Mouse (Mus musculus): ENCODE data around the gene Galnt15. TPM values are rescaled to one million over a fixed set of nuclear protein-coding genes. Genes with fewer than 3 reads are reported as not detected.

Galnt15 gene
- total and polyA plus RNA-seq, 3 experiments: not detected

GRCm38 (mm10) chr14:32096740-32097139, 68.0 kb downstream of the Galnt15 start:
- Histone ChIP-seq H3K9me3 (replicated peaks; ENCODE audit: low read length) (peaks cover 19% of the 10 kb centered on the region), H3K4me1 (ENCODE audit: control insufficient read depth in 1 of 2, insufficient read depth in 2 of 2) (peaks cover 0 to 24% of the 10 kb centered on the region in 2 experiments; a peak in 1 of 4 replicates), H3K27me3 (replicated peaks) (no peaks in the 10 kb centered on the region), H3K36me3 (replicated peaks in 1 of 2; ENCODE audit: control insufficient read depth in 1 of 2, insufficient read depth in 1 of 2, low read length in 1 of 2) (peaks cover 77 to 96% of the 10 kb centered on the region in 2 experiments), H3K79me2 (replicated peaks; ENCODE audit: control insufficient read depth, extremely low read depth, insufficient read depth, poor library complexity, severe bottlenecking) (no peaks in the 10 kb centered on the region), H3K4me3 (replicated peaks in 1 of 3; ENCODE audit: low read depth in 2 of 3, low read length in 2 of 3, poor library complexity in 1 of 3) (no peak overlapping the region), H3K9ac (ENCODE audit: insufficient read depth, low read depth) (no peak overlapping the region), H3K27ac (ENCODE audit: insufficient read depth, low read depth) (no peak overlapping the region), H3K4me2 (ENCODE audit: insufficient read depth, low read depth, poor library complexity, severe bottlenecking) (no peak overlapping the region)
- dilution Hi-C loops (cut with MboI; ENCODE audit: extremely low pct_ligation_motif_present, extremely low pct_unique_long_range_greater_than_20kb, low sequenced_read_pairs): no loop called here
- DNase-seq (ENCODE audit: extremely low read depth): no peak
- in situ Hi-C loops (cut with MboI; ENCODE audit: low pct_ligation_motif_present, low pct_unique_long_range_greater_than_20kb, low sequenced_read_pairs): no loop called here
- TF ChIP-seq SIN3A (IDR thresholded peaks at IDR 0.05; ENCODE audit: low read length) (no peak), RAD21 (IDR thresholded peaks at IDR 0.05; ENCODE audit: low read depth, low read length) (no peak), JUN (IDR thresholded peaks at IDR 0.05; ENCODE audit: insufficient read depth, low read depth, low read length) (no peak), USF2 (conservative IDR thresholded peaks at IDR 0.05; ENCODE audit: low read depth, low read length) (no peak), USF1 (IDR thresholded peaks at IDR 0.05; ENCODE audit: low read depth, low read length) (no peak), ZKSCAN1 (IDR thresholded peaks at IDR 0.05; ENCODE audit: borderline replicate concordance, low read depth, low read length) (no peak), EP300 (IDR thresholded peaks at IDR 0.05; ENCODE audit: low read length) (no peak), TBP (conservative IDR thresholded peaks at IDR 0.05; ENCODE audit: low read depth, low read length) (no peak), CHD1 (IDR thresholded peaks at IDR 0.05; ENCODE audit: low read depth, low read length) (no peak), MYC (IDR thresholded peaks at IDR 0.05; ENCODE audit: low read depth, low read length) (no peak), HCFC1 (IDR thresholded peaks at IDR 0.05; ENCODE audit: low read depth, low read length) (no peak), ELF1 (IDR thresholded peaks at IDR 0.05; ENCODE audit: low read depth, low read length) (no peak), MAZ (IDR thresholded peaks at IDR 0.05; ENCODE audit: low read depth, low read length) (no peak), TCF12 (IDR thresholded peaks at IDR 0.05; ENCODE audit: low read depth, low read length) (no peak), MAFK (IDR thresholded peaks at IDR 0.05; ENCODE audit: insufficient replicate concordance, low read length) (no peak)

DNA sequence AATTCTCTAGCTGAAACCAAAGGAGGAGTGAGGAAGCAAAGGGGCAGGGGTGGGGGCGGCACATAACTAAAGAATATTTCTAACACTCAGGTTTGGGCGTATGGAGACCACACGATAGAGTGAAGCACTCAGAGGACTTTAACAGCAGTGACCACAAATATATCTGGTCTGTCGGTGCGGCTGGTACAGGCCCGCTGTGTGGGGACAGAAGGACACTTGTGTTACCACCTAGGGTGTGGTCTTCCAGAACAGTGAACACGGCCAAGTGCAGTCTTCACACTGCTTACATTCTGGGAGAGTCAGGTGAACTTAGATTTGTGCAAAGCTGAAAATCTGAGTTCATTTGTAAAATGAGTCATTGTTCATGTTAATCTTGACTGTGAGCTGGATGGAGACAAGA, 68.9 kb downstream of the Galnt15 start:
- dilution Hi-C loops (cut with MboI; ENCODE audit: extremely low pct_ligation_motif_present, extremely low pct_unique_long_range_greater_than_20kb, low sequenced_read_pairs): no loop called here
- Histone ChIP-seq H3K9me3 (replicated peaks; ENCODE audit: low read length) (peaks cover 19% of the 10 kb centered on the region), H3K27ac (ENCODE audit: insufficient read depth, low read depth) (no peak overlapping the region), H3K27me3 (replicated peaks) (no peaks in the 10 kb centered on the region), H3K36me3 (replicated peaks in 1 of 2; ENCODE audit: control insufficient read depth in 1 of 2, insufficient read depth in 1 of 2, low read length in 1 of 2) (peaks cover 78 to 96% of the 10 kb centered on the region in 2 experiments), H3K9ac (ENCODE audit: insufficient read depth, low read depth) (no peak overlapping the region), H3K4me2 (ENCODE audit: insufficient read depth, low read depth, poor library complexity, severe bottlenecking) (no peak overlapping the region), H3K79me2 (replicated peaks; ENCODE audit: control insufficient read depth, extremely low read depth, insufficient read depth, poor library complexity, severe bottlenecking) (no peaks in the 10 kb centered on the region), H3K4me1 (ENCODE audit: control insufficient read depth in 1 of 2, insufficient read depth in 2 of 2) (peaks cover 0 to 24% of the 10 kb centered on the region in 2 experiments; a peak in 1 of 4 replicates), H3K4me3 (replicated peaks in 1 of 3; ENCODE audit: low read depth in 2 of 3, low read length in 2 of 3, poor library complexity in 1 of 3) (no peak overlapping the region)
- no peak for DNase-seq (ENCODE audit: extremely low read depth)
- no peak for TF ChIP-seq ZNF384 (IDR thresholded peaks at IDR 0.05; ENCODE audit: low read depth, low read length)
- TF ChIP-seq JUN (IDR thresholded peaks at IDR 0.05; ENCODE audit: insufficient read depth, low read depth, low read length): no peak
- no peak for TF ChIP-seq CTCF (conservative IDR thresholded peaks at IDR 0.05 in 1 of 2, IDR thresholded peaks at IDR 0.05 in 1 of 2; ENCODE audit: low read depth in 2 of 2, low read length in 2 of 2)
- in situ Hi-C loops (cut with MboI; ENCODE audit: low pct_ligation_motif_present, low pct_unique_long_range_greater_than_20kb, low sequenced_read_pairs): no loop called here
